Mouse (Mus musculus): ENCODE results near the gene Pgf. TPM values are rescaled to one million over a fixed set of nuclear protein-coding genes. Genes with fewer than 3 reads are reported as not detected.
"Not testable (repeated sequence)": the region's sequence is repeated elsewhere in the genome, so short reads cannot be mapped to it uniquely, and the experiment has no call there.

Gene Pgf
- polyA plus RNA-seq, 1 experiment from 2014 or later, result 5.7 TPM

DNA sequence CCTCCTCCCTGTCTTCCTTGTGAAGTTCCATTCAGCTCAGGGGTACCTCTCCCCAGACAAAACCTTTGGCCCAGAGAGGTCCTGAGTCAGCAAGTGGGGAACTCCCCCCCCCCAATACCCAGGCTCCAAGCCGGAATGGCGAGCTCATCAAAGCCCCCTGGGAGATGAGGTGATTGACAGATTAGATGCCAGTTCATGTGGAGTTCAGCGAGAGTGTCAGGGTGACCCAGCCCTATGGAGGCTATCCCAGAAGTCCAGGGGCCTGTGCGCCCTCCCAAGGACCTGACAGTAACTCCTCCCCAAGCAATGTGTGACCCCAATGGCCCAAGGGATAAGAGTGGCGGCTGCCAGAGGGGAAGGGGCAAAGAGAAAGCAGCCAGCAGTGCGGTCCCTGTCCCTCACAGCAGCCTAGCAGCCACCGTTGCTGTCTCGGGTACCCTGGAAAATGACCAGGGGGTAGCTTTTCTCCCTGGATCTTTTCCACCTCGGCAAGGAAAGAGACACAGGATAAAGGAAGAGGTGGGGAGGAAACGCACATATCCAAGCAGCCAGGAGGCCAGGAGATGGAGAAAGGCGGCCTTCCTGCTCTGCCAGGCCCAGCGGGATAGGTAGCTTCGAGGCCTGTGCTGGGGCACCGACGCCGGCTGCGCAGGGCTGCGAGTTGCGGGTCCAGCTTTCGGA is 27.1 kb downstream of the Pgf start:
- no peak overlapping the region for H3K27ac ChIP-seq
- WGBS, result 8% methylated on average over 20 of the region's 20 CpGs
- no peaks in the 10 kb centered on the region for H3K36me3 ChIP-seq
- H3K9ac ChIP-seq (replicated peaks), result peak overlapping the region; percentile 70
- H3K27me3 ChIP-seq, result 0 out of 2 replicates have a peak, but pooled peaks cover 5% of the 10 kb centered on the region
- H3K4me2 ChIP-seq (replicated peaks), result peak overlapping the region; percentile 59
- no peaks in the 10 kb centered on the region for H3K9me3 ChIP-seq
- H3K4me3 ChIP-seq (replicated peaks), result peak overlapping the region; percentile 43
- 0 out of 2 replicates have a peak, but pooled peaks have one; percentile 4 for ATAC-seq
- peaks cover 20% of the 10 kb centered on the region for H3K4me1 ChIP-seq (replicated peaks)

DNA sequence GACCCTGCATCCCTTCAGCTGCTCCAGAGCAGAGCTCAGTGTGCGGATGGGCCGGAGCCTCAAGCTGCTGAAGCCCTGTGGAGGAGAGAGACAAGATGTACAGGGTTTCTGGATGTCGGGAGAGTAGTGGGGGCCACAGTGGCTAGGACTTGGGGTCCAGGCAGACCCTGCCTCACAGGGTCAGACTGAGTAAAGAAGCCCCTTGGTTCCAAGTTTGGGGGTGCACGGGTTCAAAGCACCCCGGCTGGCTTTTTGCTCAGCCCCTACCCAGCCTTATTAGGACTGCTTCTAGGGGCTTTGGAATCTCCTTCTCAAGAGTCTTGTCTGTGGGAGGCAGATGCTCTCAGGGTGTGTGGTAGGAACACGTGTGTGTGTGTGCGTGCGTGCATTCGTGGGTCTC is 30.7 kb downstream of the Pgf start:
- H3K27ac ChIP-seq, result no peak overlapping the region
- no peak overlapping the region for H3K4me3 ChIP-seq (replicated peaks)
- peaks cover 21% of the 10 kb centered on the region for H3K4me1 ChIP-seq (replicated peaks)
- 0 out of 2 replicates have a peak overlapping the region, but pooled peaks have one; percentile 23 for H3K9ac ChIP-seq (replicated peaks)
- ATAC-seq, result no peak
- H3K9me3 ChIP-seq, result no peaks in the 10 kb centered on the region
- no peak overlapping the region for H3K4me2 ChIP-seq (replicated peaks)
- peaks cover 4% of the 10 kb centered on the region; the same call in 1 of the 2 replicates for H3K36me3 ChIP-seq
- 0 out of 2 replicates have a peak, but pooled peaks cover 5% of the 10 kb centered on the region for H3K27me3 ChIP-seq
- WGBS, result 77% methylated on average over 9 of the region's 9 CpGs

DNA sequence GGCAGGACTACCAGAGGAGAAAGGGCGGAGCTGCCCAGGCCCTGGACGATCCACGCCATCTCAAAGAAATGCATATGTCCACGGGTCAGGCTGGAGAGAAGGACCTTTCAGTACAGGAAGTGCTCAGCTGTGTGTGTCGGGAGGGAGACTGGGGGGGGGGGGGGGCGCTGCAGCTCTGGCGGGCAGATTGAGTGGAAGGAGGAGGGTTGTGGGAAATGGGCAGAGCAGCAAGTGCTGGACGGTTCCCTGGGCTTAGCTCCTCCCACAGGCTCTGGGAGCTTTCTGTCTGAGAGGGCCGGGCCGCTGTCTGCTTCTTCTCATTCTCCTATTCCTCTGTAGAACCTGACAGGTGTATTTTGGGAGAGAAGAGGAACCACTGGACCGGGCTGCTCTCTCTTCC is 31.2 kb downstream of the Pgf start:
- ATAC-seq, result no peak

DNA sequence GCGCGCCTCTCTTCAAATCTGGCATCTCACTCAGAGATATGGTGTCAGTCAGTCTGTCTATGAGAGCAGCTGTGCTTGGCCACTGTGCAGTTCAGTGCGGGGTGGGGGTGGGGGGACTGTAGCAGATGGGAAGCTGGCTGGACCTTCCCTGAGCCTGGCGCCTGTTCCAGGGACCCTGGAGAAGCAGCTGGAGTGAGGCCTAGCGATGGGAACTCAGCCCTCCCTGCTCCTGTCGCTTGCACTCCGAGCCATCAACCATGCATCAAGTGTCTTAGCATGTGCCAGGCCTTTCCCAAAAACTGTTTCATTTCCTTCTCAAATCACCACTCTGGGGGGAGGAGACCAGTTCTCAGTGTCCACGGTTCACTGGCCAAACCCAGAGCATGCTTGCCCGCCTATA is 32.0 kb downstream of the Pgf start:
- Histone ChIP-seq H3K27ac (no peak overlapping the region), H3K4me2 (replicated peaks) (no peak overlapping the region), H3K4me3 (replicated peaks) (no peak overlapping the region), H3K27me3 (no peaks in the 10 kb centered on the region), H3K4me1 (replicated peaks) (peaks cover 16% of the 10 kb centered on the region), H3K9me3 (no peaks in the 10 kb centered on the region), H3K9ac (replicated peaks) (no peak overlapping the region), H3K36me3 (peaks cover 4% of the 10 kb centered on the region; the same call in 1 of the 2 replicates)
- WGBS, result 72% methylated on average over 9 of the region's 9 CpGs
- ATAC-seq, result no peak

More for the DNA sequence above, 31.2 kb downstream of the Pgf start:
- Histone ChIP-seq H3K9ac (replicated peaks) (0 out of 2 replicates have a peak overlapping the region, but pooled peaks have one; percentile 23), H3K36me3 (peaks cover 4% of the 10 kb centered on the region; the same call in 1 of the 2 replicates), H3K27ac (no peak overlapping the region), H3K4me3 (replicated peaks) (no peak overlapping the region), H3K27me3 (0 out of 2 replicates have a peak, but pooled peaks cover 2% of the 10 kb centered on the region), H3K4me1 (replicated peaks) (peaks cover 21% of the 10 kb centered on the region), H3K9me3 (no peaks in the 10 kb centered on the region), H3K4me2 (replicated peaks) (no peak overlapping the region)
- 39% methylated on average over 8 of the region's 11 CpGs for WGBS

DNA sequence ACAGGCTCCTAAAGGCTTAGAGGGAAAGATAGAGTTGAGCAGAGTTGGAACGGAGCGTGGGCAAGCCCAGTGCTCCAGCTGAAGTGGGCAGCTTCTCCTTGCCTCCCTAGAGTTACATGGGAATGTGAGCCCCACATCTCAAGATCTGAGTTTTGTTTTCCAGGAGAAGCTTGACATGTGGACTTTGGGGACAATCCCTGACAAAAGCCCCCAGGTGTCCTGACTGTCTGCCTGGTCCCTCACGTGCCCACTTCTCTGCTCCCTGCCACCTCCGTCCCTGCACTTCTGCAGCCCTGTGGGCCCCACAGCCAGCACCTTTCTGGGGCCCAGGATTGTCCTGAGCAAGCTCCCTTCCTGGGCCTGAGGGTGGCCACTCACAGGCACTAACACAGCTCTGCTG is 32.8 kb downstream of the Pgf start:
- 96% methylated on average over 4 of the region's 4 CpGs for WGBS
- no peak for ATAC-seq

DNA sequence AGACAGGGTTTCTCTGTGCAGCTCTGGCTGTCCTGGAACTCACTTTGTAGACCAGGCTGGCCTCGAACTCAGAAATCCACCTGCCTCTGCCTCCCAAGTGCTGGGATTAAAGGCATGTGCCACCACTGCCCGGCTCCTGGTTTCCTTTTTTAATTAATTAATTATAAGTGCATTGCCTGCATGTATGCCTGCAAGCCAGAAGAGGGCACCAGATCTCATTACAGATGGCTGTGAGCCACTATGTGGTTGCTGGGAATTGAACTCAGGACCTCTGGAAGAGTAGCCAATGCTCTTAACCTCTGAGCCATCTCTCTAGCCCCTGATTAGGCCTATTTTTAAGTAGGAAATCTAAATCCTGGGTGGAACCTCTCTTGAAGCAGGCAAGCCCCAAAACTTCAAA is 33.3 kb downstream of the Pgf start:
- H3K9ac ChIP-seq (replicated peaks); H3K27me3 ChIP-seq; H3K27ac ChIP-seq; H3K4me2 ChIP-seq (replicated peaks); H3K36me3 ChIP-seq; H3K4me3 ChIP-seq (replicated peaks); ATAC-seq; H3K9me3 ChIP-seq; H3K4me1 ChIP-seq (replicated peaks): not testable (repeated sequence)
- WGBS, result 65% methylated on average over 2 of the region's 2 CpGs

More for the DNA sequence above, 32.8 kb downstream of the Pgf start:
- H3K27me3 ChIP-seq, result no peaks in the 10 kb centered on the region
- H3K9ac ChIP-seq (replicated peaks), result no peak overlapping the region
- H3K4me2 ChIP-seq (replicated peaks), result no peak overlapping the region
- H3K4me1 ChIP-seq (replicated peaks), result peaks cover 8% of the 10 kb centered on the region; the same call in 1 of the 2 replicates
- no peak overlapping the region for H3K4me3 ChIP-seq (replicated peaks)
- H3K27ac ChIP-seq, result no peak overlapping the region
- no peaks in the 10 kb centered on the region for H3K9me3 ChIP-seq
- peaks cover 4% of the 10 kb centered on the region; the same call in 1 of the 2 replicates for H3K36me3 ChIP-seq

DNA sequence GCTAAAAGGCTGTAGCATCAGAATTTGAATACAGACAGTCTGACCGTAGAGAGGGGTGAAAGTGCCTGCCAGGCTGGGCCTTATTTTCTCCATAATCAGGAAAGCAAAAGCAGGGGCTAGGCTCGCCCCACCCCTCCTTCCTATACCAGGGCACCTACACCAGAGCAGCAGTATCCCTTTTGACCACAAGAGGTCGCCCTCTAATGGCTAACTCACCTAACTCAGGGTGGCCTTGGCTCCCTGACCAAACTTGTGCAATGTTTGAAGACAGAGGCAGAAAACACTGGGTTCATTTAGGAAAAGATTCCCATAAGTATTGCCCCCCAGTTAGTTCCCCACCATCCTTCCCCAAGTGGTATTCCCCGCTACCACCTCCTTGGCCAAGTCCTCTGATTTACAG is 34.8 kb downstream of the Pgf start:
- no peaks in the 10 kb centered on the region for H3K9me3 ChIP-seq
- ATAC-seq, result peak; percentile 71; the same call in 1 of the 2 replicates
- peaks cover 8% of the 10 kb centered on the region; the same call in 1 of the 2 replicates for H3K36me3 ChIP-seq
- H3K4me2 ChIP-seq (replicated peaks), result no peak overlapping the region
- H3K4me1 ChIP-seq (replicated peaks), result 0 out of 2 replicates have a peak, but pooled peaks cover 3% of the 10 kb centered on the region
- H3K9ac ChIP-seq (replicated peaks), result no peak overlapping the region
- no peak overlapping the region for H3K27ac ChIP-seq
- no peak overlapping the region for H3K4me3 ChIP-seq (replicated peaks)
- WGBS, result 14% methylated on average over 4 of the region's 4 CpGs
- no peaks in the 10 kb centered on the region for H3K27me3 ChIP-seq

DNA sequence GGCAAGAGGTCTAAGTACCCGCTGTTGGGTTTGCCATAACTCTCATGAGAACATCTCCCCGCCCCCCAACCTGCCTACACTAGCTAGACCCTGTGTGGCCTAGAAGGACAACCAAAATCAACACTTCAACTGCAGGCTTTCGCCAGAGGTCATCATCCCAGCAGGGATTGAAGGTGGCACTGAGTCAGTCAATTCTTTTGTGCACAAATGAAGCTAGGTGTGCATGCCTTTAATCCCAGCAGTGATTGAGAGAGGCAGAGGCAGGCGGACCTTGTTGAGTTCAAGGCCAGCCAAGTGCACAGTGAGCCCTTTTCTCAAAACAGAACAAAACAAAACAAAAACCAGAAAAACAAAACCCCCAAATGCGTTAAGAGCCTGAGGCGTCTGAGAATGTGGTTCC is 36.5 kb downstream of the Pgf start:
- Histone ChIP-seq H3K27me3 (no peaks in the 10 kb centered on the region), H3K9ac (replicated peaks) (no peak overlapping the region), H3K27ac (no peak overlapping the region), H3K4me2 (replicated peaks) (no peak overlapping the region), H3K36me3 (peaks cover 11% of the 10 kb centered on the region), H3K4me1 (replicated peaks) (0 out of 2 replicates have a peak, but pooled peaks cover 3% of the 10 kb centered on the region), H3K4me3 (replicated peaks) (no peak overlapping the region), H3K9me3 (no peaks in the 10 kb centered on the region)
- ATAC-seq, result no peak
- 79% methylated on average over 6 of the region's 6 CpGs for WGBS

DNA sequence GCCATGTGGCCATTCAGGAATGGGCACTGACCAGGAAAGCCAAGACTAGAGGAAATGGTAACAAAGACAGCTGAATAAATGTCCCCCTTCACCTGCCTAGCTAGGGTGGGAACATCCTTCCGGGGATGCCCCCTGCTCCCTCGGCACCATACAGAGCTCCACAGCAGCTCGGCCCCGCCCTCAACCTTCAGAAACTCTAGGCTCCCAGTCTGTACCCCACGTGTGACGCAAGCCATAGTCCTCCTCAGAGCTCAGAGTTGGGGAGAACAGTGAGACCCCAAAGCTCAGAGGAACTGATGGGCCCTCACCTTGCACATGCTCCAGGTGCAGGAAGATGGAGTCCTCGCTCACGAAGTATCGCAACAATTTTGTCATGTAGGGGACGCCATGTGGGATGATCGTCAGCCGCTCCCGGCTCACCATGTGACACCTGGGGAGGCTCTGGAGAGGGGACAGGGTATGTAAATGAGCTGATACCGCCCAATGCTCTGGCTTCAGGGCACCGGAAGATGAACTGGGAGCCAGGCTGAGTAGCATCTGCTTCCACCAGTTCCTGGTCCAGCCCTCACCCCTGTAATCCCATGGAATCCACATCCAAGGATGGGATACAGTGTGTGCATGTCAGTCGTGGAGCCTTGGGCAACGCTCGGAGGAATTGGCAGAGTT is 37.4 kb downstream of the Pgf start:
- peaks cover 20% of the 10 kb centered on the region for H3K36me3 ChIP-seq
- no peak overlapping the region for H3K27ac ChIP-seq
- H3K9ac ChIP-seq (replicated peaks), result no peak overlapping the region
- H3K4me3 ChIP-seq (replicated peaks), result no peak overlapping the region
- H3K4me2 ChIP-seq (replicated peaks), result no peak overlapping the region
- no peaks in the 10 kb centered on the region for H3K27me3 ChIP-seq
- H3K9me3 ChIP-seq, result no peaks in the 10 kb centered on the region
- 47% methylated on average over 18 of the region's 18 CpGs for WGBS
- ATAC-seq, result no peak
- H3K4me1 ChIP-seq (replicated peaks), result no peaks in the 10 kb centered on the region

DNA sequence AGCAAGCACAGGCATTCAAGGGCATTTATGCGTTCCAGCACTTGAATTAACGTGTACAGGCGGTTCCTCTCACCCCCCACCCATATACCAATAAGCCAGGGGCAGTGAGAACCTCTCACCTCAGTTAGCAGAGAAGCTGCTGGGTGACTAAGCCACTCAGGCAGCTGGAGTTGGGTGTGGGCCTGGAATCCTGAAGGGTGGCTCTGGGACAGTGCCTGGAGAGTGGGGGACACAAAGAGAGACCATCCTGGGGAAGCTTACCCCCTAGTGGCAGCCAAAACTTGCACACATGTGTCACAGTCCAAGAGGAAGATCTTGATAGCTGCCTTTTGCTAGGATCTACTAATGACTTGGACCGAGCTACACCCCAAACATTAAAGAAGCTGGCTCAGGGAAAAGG is 41.0 kb downstream of the Pgf start:
- no peaks in the 10 kb centered on the region for H3K9me3 ChIP-seq
- 80% methylated on average over 4 of the region's 4 CpGs for WGBS
- no peaks in the 10 kb centered on the region for H3K4me1 ChIP-seq (replicated peaks)
- no peaks in the 10 kb centered on the region for H3K27me3 ChIP-seq
- no peak overlapping the region for H3K4me3 ChIP-seq (replicated peaks)
- H3K27ac ChIP-seq, result no peak overlapping the region
- no peak overlapping the region for H3K4me2 ChIP-seq (replicated peaks)
- no peak overlapping the region for H3K9ac ChIP-seq (replicated peaks)
- ATAC-seq, result no peak
- H3K36me3 ChIP-seq, result peaks cover 46% of the 10 kb centered on the region

DNA sequence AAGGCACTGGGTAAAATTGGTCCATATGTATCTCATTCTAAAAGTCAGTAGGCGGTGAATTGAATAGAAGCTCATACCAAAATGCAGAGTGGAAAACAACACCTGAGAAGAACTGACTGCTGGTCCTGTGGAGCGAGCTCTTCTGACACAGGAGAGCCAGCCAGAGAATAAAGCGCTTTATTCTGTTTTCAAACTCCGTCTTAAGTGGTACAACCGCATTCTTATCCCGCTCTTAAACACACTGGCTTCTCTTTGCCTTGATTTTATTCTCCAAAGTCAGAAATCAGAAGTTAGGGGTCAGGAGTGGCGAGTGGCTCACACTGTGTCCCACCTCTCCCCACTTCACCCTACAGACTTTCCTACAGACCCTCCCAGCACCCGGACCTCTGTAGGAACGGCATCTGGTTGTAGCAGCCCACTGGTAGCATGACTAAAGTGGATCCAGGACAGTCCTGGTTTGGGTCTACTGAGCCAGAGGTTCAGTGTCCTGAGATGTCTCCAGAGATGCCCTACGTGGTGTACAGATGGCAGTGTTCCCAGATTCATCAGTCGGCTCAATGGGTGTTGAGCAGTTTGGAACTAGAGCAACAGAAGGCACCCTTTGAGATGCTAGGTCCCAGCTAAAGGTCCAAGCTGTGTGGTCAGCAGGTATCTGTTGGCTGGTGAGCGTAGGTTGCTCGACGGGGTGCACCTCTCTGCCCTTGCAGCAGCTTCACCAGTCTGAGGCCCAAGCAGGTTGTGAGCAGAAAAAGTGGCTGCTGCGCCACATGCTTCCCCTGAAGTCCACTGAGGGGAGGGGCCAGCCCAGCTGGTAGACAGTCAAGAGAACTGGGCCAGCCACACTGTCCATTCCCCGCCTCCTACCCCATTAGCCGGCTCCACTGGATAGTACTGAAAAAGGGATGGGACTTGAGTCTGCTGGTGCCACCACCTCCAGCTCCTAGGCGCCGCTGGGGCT is 41.8 kb downstream of the Pgf start:
- WGBS, result 85% methylated on average over 19 of the region's 19 CpGs

More for the DNA sequence above, 41.8 kb downstream of the Pgf start:
- Histone ChIP-seq H3K27ac (no peak overlapping the region), H3K9me3 (no peaks in the 10 kb centered on the region), H3K4me1 (replicated peaks) (no peaks in the 10 kb centered on the region), H3K4me3 (replicated peaks) (no peak overlapping the region), H3K27me3 (no peaks in the 10 kb centered on the region), H3K36me3 (peaks cover 53% of the 10 kb centered on the region), H3K4me2 (replicated peaks) (no peak overlapping the region), H3K9ac (replicated peaks) (no peak overlapping the region)
- ATAC-seq, result 0 out of 2 replicates have a peak, but pooled peaks have one; percentile 16

Measured in midbrain, embryonic 13.5 days (tissue).